Mouse (Mus musculus) heart, embryonic 16.5 days (tissue): Measurements from ENCODE around the gene Gm49387. TPM values are rescaled to one million over a fixed set of nuclear protein-coding genes. Genes with fewer than 3 reads are reported as not detected.

Experiments
- ATAC-seq: fragments of 200-750 bp; cut with Nextera tagmentation; replicated peaks from 2 replicates; pipeline ENCODE4 v1.8.0; 2017; ENCODE audit warnings: moderate number of reproducible peaks; ENCODE audit not compliant: insufficient read depth, low FRiP score; ENCODE audit errors: extremely low read depth
- H3K27ac ChIP-seq: fragments of 300-500 bp; sonication (generic); 2 replicates; pipeline ENCODE4 v1.5.1; 2014; ENCODE audit warnings: mild to moderate bottlenecking, low read length, control low read depth, moderate library complexity
- H3K27me3 ChIP-seq: fragments of 300-500 bp; sonication (generic); 2 replicates; pipeline ENCODE4 v1.6.1; 2014; ENCODE audit warnings: low read length, mixed read lengths; ENCODE audit not compliant: control insufficient read depth, insufficient read depth
- H3K36me3 ChIP-seq: fragments of 300-500 bp; sonication (generic); 2 replicates; pipeline ENCODE4 v1.6.1; 2014; ENCODE audit not compliant: control insufficient read depth, insufficient read depth
- H3K4me1 ChIP-seq: fragments of 300-500 bp; sonication (generic); 2 replicates; pipeline ENCODE4 v1.6.1; 2014; ENCODE audit warnings: low read length, mixed read lengths; ENCODE audit not compliant: control insufficient read depth, insufficient read depth
- H3K4me2 ChIP-seq: fragments of 300-500 bp; sonication (generic); 2 replicates; pipeline ENCODE4 v1.6.1; 2014; ENCODE audit warnings: low read depth, mild to moderate bottlenecking, control low read depth, low read length
- H3K4me3 ChIP-seq: fragments of 300-500 bp; sonication (generic); 2 replicates; pipeline ENCODE4 v1.5.1; 2014; ENCODE audit warnings: mild to moderate bottlenecking, control low read depth, low read length
- H3K9ac ChIP-seq: fragments of 300-500 bp; sonication (generic); 2 replicates; pipeline ENCODE4 v1.6.1; 2014; ENCODE audit warnings: low read length, control low read depth
- H3K9me3 ChIP-seq: fragments of 300-500 bp; sonication (generic); replicated peaks from 2 replicates; pipeline ENCODE4 v1.6.1; 2016; ENCODE audit warnings: low read length; ENCODE audit not compliant: control insufficient read depth
- WGBS: fragments of 180-500 bp; shearing (Covaris S2); extraction: QIAGEN DNeasy Blood & Tissue Kit; methylation state at CpG from one replicate; pipeline ENCODE4 v1.1.7; 2014; 5-methylcytosine and 5-hydroxymethylcytosine counted together
- polyA plus RNA-seq: library from polyadenylated mRNA; unstranded; fragments of >200 nt; fragmentation: Nextera tagmentation; extraction: Ambion mirVana; gene quantifications from 2 replicates; pipeline ENCODE4 v1.2.1, GENCODE M21; 2015

Gm49387 gene
- polyA plus RNA-seq, 1 experiment from 2014 or later, result 0.87 TPM

- WGBS, result 64% methylated on average over 3 of the region's 3 CpGs
These were observed 108.0 kb downstream of the Gm49387 start for GRCm38 (mm10) chr14:31532656-31533055.

DNA sequence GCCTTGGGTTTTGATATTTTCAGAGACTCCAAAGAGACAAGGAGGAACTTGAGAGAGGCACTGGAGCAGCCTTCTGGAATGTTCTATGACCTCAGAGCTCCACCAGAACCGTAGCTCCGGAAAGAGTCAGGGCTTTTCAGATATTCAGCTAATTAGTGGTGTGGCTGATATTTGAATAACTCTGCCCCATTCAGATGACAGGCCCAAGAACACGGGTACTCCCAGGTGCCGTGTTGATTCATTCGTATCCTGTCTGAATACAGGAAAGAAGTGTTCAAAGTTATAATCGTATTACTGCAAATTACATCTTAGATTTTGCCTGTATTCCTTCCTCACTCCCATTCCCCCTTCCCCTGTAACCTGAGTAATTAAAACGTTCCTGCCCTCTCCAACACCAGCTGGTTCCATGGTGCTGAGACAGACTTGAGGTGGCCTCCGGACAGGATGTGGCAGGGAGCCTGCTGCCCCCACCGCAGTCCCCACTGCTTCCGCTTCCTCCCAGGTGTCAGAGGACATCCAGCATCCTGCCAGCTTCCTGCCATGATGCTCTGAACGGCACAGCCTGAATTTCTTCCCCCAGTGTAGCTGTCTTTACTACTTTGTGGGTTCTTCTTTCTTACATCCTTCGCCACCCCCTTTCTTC lies 109.1 kb downstream of the Gm49387 start:
- 55% methylated on average over 12 of the region's 12 CpGs for WGBS
- H3K27ac ChIP-seq, result peak overlapping the region; percentile 21
- ATAC-seq, result peak; percentile 31
- 0 out of 2 replicates have a peak, but pooled peaks cover 2% of the 10 kb centered on the region for H3K4me1 ChIP-seq
- H3K27me3 ChIP-seq, result no peaks in the 10 kb centered on the region
- H3K9ac ChIP-seq, result no peak overlapping the region
- no peak overlapping the region for H3K4me3 ChIP-seq
- 0 out of 2 replicates have a peak, but pooled peaks cover 2% of the 10 kb centered on the region for H3K36me3 ChIP-seq
- 0 out of 2 replicates have a peak overlapping the region, but pooled peaks have one; percentile 1 for H3K4me2 ChIP-seq
- no peaks in the 10 kb centered on the region for H3K9me3 ChIP-seq

More at GRCm38 (mm10) chr14:31532656-31533055, 108.0 kb downstream of the Gm49387 start:
- H3K27me3 ChIP-seq, result no peaks in the 10 kb centered on the region
- H3K4me3 ChIP-seq, result no peak overlapping the region
- H3K27ac ChIP-seq, result peak overlapping the region; percentile 5; the same call in 1 of the 2 replicates
- H3K9ac ChIP-seq, result no peak overlapping the region
- H3K4me1 ChIP-seq, result peaks cover 4% of the 10 kb centered on the region; the same call in 1 of the 2 replicates
- H3K9me3 ChIP-seq, result no peaks in the 10 kb centered on the region
- no peak for ATAC-seq
- 0 out of 2 replicates have a peak, but pooled peaks cover 3% of the 10 kb centered on the region for H3K36me3 ChIP-seq
- no peak overlapping the region for H3K4me2 ChIP-seq

- H3K36me3 ChIP-seq, result 0 out of 2 replicates have a peak, but pooled peaks cover 2% of the 10 kb centered on the region
- no peak overlapping the region for H3K9ac ChIP-seq
- no peak overlapping the region for H3K4me2 ChIP-seq
- no peak for ATAC-seq
- H3K9me3 ChIP-seq, result no peaks in the 10 kb centered on the region
- 87% methylated on average over 4 of the region's 4 CpGs for WGBS
- H3K27ac ChIP-seq, result no peak overlapping the region
- H3K4me3 ChIP-seq, result no peak overlapping the region
- 0 out of 2 replicates have a peak, but pooled peaks cover 2% of the 10 kb centered on the region for H3K4me1 ChIP-seq
- H3K27me3 ChIP-seq, result no peaks in the 10 kb centered on the region
These were observed 109.8 kb downstream of the Gm49387 start for GRCm38 (mm10) chr14:31530847-31531246.

DNA sequence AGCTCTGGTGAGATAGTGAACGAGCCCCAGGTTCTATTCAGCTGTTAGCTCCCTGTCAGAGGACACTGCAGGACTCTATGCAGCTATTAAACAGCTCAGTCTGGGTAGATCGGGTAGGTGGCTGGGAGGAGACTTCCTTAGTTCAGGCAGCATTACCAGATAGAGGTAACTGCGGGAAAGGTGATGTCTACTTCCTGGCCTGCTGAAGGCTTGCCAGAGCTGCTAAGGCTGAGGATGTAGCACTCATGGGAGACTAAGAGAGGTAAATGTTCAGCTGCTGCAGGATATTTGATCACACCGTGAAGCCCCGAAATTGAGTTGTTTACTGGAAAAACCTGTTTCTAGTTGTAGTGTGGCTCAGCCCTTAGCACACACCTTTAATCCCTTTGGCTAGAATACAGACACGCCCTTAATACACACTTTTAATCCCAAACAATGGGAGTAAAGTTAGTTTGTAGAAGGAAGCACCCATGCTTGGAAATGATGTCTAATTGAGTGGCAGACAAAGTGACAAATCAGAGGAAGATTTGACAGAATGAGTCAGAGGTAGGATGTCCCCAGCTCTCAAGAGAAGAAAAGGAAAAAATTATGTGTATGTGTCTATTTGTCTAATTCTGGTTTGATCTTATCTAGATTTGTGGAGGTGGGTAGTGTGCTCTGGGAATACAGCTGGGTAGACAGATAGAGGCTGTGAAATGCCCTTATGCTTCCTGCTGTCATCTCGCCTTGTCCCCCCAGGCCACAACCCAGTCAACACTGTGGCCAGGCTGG lies 115.5 kb downstream of the Gm49387 start:
- H3K4me1 ChIP-seq, result no peaks in the 10 kb centered on the region
- no peak overlapping the region for H3K4me3 ChIP-seq
- no peak overlapping the region for H3K4me2 ChIP-seq
- no peak for ATAC-seq
- H3K27ac ChIP-seq, result no peak overlapping the region
- H3K9me3 ChIP-seq, result no peaks in the 10 kb centered on the region
- H3K27me3 ChIP-seq, result no peaks in the 10 kb centered on the region
- H3K36me3 ChIP-seq, result 0 out of 2 replicates have a peak, but pooled peaks cover 5% of the 10 kb centered on the region
- H3K9ac ChIP-seq, result no peak overlapping the region
- WGBS, result 70% methylated on average over 7 of the region's 7 CpGs

DNA sequence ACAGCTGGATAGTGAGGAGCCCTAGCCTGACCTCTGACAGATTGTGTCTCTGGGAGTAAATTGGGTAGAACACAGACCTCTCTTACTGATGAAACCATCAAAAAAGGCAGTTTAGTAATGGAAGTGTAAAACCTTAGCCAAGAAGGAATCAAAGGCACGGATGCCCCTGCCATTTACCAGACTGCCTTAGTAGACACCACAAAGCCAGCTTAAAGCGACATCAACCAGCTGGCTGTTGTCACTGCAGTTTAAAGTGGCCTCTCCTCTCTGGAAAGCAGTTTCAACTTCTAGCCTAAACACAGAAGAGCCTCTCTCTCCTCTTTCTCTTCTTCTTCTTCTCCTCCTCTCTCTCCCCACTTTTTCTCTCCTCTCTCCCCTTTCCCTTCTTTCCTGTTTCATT lies 119.4 kb downstream of the Gm49387 start:
- no peak overlapping the region for H3K4me3 ChIP-seq
- no peak for ATAC-seq
- H3K9me3 ChIP-seq, result no peaks in the 10 kb centered on the region
- no peak overlapping the region for H3K9ac ChIP-seq
- H3K27me3 ChIP-seq, result no peaks in the 10 kb centered on the region
- no peaks in the 10 kb centered on the region for H3K4me1 ChIP-seq
- no peak overlapping the region for H3K27ac ChIP-seq
- WGBS, result 60% methylated on average over 2 of the region's 2 CpGs
- H3K36me3 ChIP-seq, result 0 out of 2 replicates have a peak, but pooled peaks cover 5% of the 10 kb centered on the region
- H3K4me2 ChIP-seq, result no peak overlapping the region

DNA sequence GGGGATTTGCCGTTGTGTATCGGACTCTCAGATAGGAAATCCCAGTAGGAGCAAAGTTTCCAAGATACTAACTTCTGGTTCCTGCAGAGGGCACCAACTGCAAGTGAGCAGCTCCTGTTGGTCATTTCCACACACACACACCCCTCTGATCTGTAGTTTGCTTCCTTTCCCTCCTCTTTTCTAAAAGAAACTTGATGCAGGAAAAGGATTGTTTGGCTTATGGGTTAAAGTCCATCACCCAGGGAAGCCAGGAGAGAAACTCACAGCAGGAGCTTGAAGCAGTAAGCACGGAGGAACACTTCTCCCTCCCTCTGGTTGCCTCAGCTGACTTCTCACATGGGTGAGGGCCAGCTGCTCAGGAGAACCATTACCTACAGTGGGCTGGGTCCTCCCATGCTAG lies 121.5 kb downstream of the Gm49387 start:
- no peak; the same call in 1 of the 2 replicates for ATAC-seq
- Histone ChIP-seq H3K9ac (no peak overlapping the region), H3K4me3 (no peak overlapping the region), H3K27ac (no peak overlapping the region), H3K9me3 (0 out of 2 replicates have a peak, but pooled peaks cover under 1% of the 10 kb centered on the region), H3K4me1 (no peaks in the 10 kb centered on the region), H3K36me3 (0 out of 2 replicates have a peak, but pooled peaks cover 2% of the 10 kb centered on the region), H3K4me2 (no peak overlapping the region), H3K27me3 (no peaks in the 10 kb centered on the region)
- WGBS, result 21% methylated on average over 3 of the region's 3 CpGs

GRCm38 (mm10) chr14:31515895-31516294 lies 124.8 kb downstream of the Gm49387 start:
- 0 out of 2 replicates have a peak, but pooled peaks cover 2% of the 10 kb centered on the region for H3K9me3 ChIP-seq
- no peak for ATAC-seq
- no peak overlapping the region for H3K9ac ChIP-seq
- no peak overlapping the region for H3K4me3 ChIP-seq
- H3K36me3 ChIP-seq, result no peaks in the 10 kb centered on the region
- no peak overlapping the region for H3K27ac ChIP-seq
- 88% methylated on average over 2 of the region's 2 CpGs for WGBS
- H3K27me3 ChIP-seq, result no peaks in the 10 kb centered on the region
- H3K4me2 ChIP-seq, result no peak overlapping the region
- no peaks in the 10 kb centered on the region for H3K4me1 ChIP-seq

- ATAC-seq, result no peak
- Histone ChIP-seq H3K4me1 (no peaks in the 10 kb centered on the region; the same call in 1 of the 2 replicates), H3K36me3 (peaks cover 34% of the 10 kb centered on the region), H3K4me3 (no peak overlapping the region), H3K27me3 (no peaks in the 10 kb centered on the region), H3K4me2 (no peak overlapping the region), H3K9me3 (0 out of 2 replicates have a peak, but pooled peaks cover 2% of the 10 kb centered on the region), H3K9ac (no peak overlapping the region), H3K27ac (no peak overlapping the region)
- WGBS, result 89% methylated on average over 3 of the region's 3 CpGs
These were observed 130.4 kb downstream of the Gm49387 start for GRCm38 (mm10) chr14:31510322-31510721.

DNA sequence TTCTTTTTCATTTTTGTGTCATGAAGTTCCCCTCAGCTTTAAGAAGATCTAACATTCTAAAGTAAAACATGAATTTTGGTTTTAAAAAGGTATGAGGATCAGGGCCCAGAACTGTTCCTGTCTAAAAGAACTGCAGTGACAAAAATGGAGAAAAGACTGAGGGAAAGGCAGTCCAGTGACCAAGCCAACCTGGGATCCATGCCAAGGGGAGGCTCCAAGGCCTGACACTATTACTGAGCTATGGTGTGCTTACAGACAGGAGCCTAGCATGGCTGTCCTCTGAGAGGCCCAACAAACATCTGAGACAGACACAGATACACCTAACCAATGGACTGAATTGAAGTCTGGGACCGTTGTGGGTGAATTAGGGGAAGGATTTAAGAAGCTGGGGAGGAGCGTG lies 130.8 kb downstream of the Gm49387 start:
- 0 out of 2 replicates have a peak, but pooled peaks cover 2% of the 10 kb centered on the region for H3K9me3 ChIP-seq
- 98% methylated on average over 2 of the region's 2 CpGs for WGBS
- H3K4me1 ChIP-seq, result no peaks in the 10 kb centered on the region; the same call in 1 of the 2 replicates
- no peaks in the 10 kb centered on the region for H3K27me3 ChIP-seq
- H3K36me3 ChIP-seq, result peaks cover 38% of the 10 kb centered on the region
- no peak overlapping the region for H3K27ac ChIP-seq
- H3K9ac ChIP-seq, result no peak overlapping the region
- ATAC-seq, result no peak
- H3K4me2 ChIP-seq, result no peak overlapping the region
- H3K4me3 ChIP-seq, result no peak overlapping the region
